Mouse (Mus musculus): ENCODE data around the gene Olfr569.

The Olfr569 gene

GRCm38 (mm10) chr7:102890782-102891181 lies at the start of gene Olfr569:
Olfr569 (minus strand) TSS chr7:102890882.
- DNase-seq (ENCODE audit: low spot score) = no peak

DNA sequence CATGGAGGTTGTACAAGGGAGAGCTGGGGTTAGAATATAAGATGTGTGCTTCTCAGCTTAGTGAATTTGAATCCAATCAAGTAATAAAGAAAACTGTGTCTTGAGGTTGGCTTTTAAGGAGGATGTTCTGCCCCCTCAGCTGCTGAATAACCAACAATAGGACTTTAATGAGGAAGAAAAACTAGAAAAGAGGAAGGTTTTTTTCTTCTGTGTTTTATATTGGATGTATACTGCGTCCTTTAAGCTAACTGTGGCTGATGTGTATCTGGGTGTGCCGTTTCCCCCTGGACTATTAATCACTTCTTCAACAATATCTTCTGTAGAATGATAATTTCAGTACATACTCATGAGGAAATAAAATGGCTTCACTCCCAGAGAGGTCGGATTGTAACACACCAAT lies 36.4 kb upstream of the Olfr569 start:
- DNase-seq (ENCODE audit: low spot score) = no peak

DNA sequence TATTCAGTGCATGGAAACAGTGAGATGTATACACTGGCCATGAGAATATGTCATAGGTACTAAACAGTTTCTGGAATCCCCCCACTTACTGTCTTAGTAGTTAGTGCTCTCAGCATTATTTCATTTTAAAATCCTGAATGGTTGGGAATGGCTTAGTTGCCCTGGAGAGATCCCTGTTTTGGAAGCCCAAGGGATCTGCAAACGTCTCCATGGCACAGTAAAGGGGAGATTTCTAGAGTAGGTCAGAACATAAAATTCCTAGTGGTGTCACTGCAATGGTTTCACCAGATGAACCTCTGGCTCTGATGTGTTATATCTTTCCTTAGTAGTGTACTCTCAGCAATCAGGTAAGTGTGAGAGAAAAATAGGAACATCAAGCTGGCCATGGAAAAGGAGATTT lies 33.4 kb upstream of the Olfr569 start, which contains the start of gene Olfr572:
Gene Olfr572 (plus strand): TSS at position 301 of the 400 bp plus-strand sequence.
- DNase-seq (ENCODE audit: low spot score) = no peak

GRCm38 (mm10) chr7:102919632-102920031 lies 28.9 kb upstream of the Olfr569 start:
- no peak for DNase-seq (ENCODE audit: low spot score)

GRCm38 (mm10) chr7:102917032-102917875 lies 26.6 kb upstream of the Olfr569 start, which contains the start of gene Olfr571:
Olfr571 (minus strand) TSS chr7:102917536.
- no peak for DNase-seq (ENCODE audit: low spot score)

DNA sequence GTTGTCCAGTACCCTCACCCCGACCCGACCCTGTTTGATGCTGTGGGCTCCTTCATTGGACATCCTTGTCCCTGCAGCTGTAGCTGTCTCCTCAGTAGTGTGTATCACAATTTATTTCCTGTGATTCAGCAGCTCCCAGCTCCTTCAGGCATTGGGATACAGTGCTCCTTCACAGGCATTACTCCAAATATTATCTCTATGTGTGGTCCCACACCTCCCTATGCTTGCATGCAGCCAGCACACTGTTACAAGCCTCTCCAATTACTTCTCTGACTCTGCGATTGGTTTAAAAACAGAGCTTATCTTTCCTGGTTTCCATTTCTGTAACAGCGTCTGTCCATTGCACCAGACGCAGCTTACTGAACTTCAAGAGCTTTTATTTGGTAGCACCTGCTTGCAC lies 25.7 kb upstream of the Olfr569 start:
- no peak for DNase-seq (ENCODE audit: low spot score)

GRCm38 (mm10) chr7:102915261-102915660 lies 24.6 kb upstream of the Olfr569 start:
- no peak for DNase-seq (ENCODE audit: low spot score)

GRCm38 (mm10) chr7:102876822-102877221 lies 13.9 kb downstream of the Olfr569 start, which contains the start of gene Olfr568:
Olfr568 (plus strand) TSS chr7:102877122.
- DNase-seq (ENCODE audit: low spot score) = no peak

GRCm38 (mm10) chr7:102858665-102859064 lies 32.0 kb downstream of the Olfr569 start, which contains the start of gene Olfr566:
Olfr566 (minus strand) TSS chr7:102858765.
- DNase-seq (ENCODE audit: low spot score) = no peak

GRCm38 (mm10) chr7:102855807-102856206 lies 34.9 kb downstream of the Olfr569 start:
- no peak for DNase-seq (ENCODE audit: low spot score)
